8 mouse cellular contexts compared by ENCODE assay signal in the genomic region with DNA sequence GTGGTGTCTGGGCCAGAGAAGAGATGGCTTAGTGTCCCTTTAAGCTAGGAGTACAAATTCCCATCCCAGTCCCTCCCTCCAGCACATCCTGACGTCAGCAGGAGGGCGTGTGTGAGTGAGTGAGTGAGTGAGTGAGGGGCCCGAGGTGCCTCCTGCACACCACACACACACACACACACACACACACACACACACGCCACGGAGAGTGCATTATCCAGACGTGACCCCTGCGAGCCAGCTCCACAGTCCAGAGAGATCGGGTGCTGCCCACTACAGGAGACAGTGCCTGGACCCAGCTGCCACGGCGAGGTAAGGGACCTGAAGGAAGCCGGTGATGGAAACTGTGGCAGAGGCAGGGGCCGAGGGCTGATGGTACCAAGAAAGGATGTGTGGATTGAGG. TPM values are rescaled to one million over a fixed set of nuclear protein-coding genes. Genes with fewer than 3 reads are reported as not detected.
A peak's percentile ranks its signal among the peaks of the same experiment; 100 is the strongest.
DNase-seq lines count a peak whose midpoint lies in the region; ATAC-seq lines count a peak whose summit lies in the region.

TSS of gene Csdc2 (plus strand) at position 81 of the 400 bp plus-strand sequence.

- peak within 1 kb of the TSS; percentile 35 for H3K4me3 ChIP-seq in megakaryocyte, embryonic 14.5 days (replicated peaks)
- peak within 1 kb of the TSS; percentile 51 for H3K4me3 ChIP-seq in embryonic facial prominence, embryonic 13.5 days

- intact Hi-C loops in heart, postnatal 25 days (cut with DNase I), result no loop called here

- H3K4me2 ChIP-seq in embryonic facial prominence, embryonic 13.5 days, result peak within 1 kb of the TSS; percentile 71

- no peaks in the 10 kb centered on the region for H3K9me3 ChIP-seq in megakaryocyte, embryonic 14.5 days
- H3K9me3 ChIP-seq in embryonic facial prominence, embryonic 13.5 days, result no peaks in the 10 kb centered on the region

- H3K9ac ChIP-seq in embryonic facial prominence, embryonic 13.5 days, result peak within 1 kb of the TSS; percentile 67

- DNase-seq in heart, postnatal 25 days (ENCODE audit: low spot score), result peak; percentile 42
- DNase-seq in layer of hippocampus, adult 9-11 months, result peak; percentile 47
- peak; percentile 48 for DNase-seq in lung, postnatal 14 days
- peak; percentile 53 to 65 for DNase-seq in right cerebral cortex, postnatal 36 days (ENCODE audit: low spot score in 2 of 2)
- no peak for DNase-seq in natural killer cell, adult 2 months (ENCODE audit: low spot score in 2 of 2)

- no peak for ATAC-seq in megakaryocyte, adult 5-6 weeks (ENCODE audit: poor library complexity, severe bottlenecking)
- peak; percentile 59; the same call in 1 of the 2 replicates for ATAC-seq in embryonic facial prominence, embryonic 13.5 days (ENCODE audit: insufficient number of reproducible peaks, insufficient read depth, low FRiP score, low TSS enrichment, low read depth)

- H3K36me3 ChIP-seq in megakaryocyte, embryonic 14.5 days (replicated peaks; ENCODE audit: low read length), result no peaks in the 10 kb centered on the region
- H3K36me3 ChIP-seq in embryonic facial prominence, embryonic 13.5 days, result no peaks in the 10 kb centered on the region

- peaks cover 68% of the 10 kb centered on the region for H3K4me1 ChIP-seq in megakaryocyte, embryonic 14.5 days
- H3K4me1 ChIP-seq in embryonic facial prominence, embryonic 13.5 days, result peaks cover 21% of the 10 kb centered on the region

- H3K27ac ChIP-seq in embryonic facial prominence, embryonic 13.5 days, result peak within 1 kb of the TSS; percentile 2; the same call in 1 of the 2 replicates

- H3K27me3 ChIP-seq in megakaryocyte, embryonic 14.5 days (replicated peaks), result peaks cover 18% of the 10 kb centered on the region
- peaks cover 4% of the 10 kb centered on the region; the same call in 1 of the 2 replicates for H3K27me3 ChIP-seq in embryonic facial prominence, embryonic 13.5 days

- WGBS in embryonic facial prominence, embryonic 13.5 days, result 1% methylated on average over 12 of the region's 12 CpGs

RNA-seq across cellular contexts. Expression of gene Csdc2, which starts in this region (rescaled TPM):
- polyA plus RNA-seq in megakaryocyte, embryonic 14.5 days (2012; ENCODE audit: insufficient read depth, low replicate concordance), result not detected in 2 replicates
- not detected in 2 replicates for total RNA-seq in megakaryocyte, adult 5-6 weeks (2015)
- total RNA-seq in megakaryocyte, adult 5-6 weeks (2017), result not detected in 2 replicates
- 10.9 and 11.4 TPM in 2 replicates for polyA plus RNA-seq in embryonic facial prominence, embryonic 13.5 days (2015; fragmentation: Nextera tagmentation; extraction: Ambion mirVana)
- total RNA-seq in heart, postnatal 25 days (2021), result 10 to 100 TPM; 73.5 to 87.5 TPM

Comparison
In these comparisons a context has a peak if more than half of its experiments do, and no peak if none do; other contexts are left out.
1. RNA of gene Csdc2 (total RNA-seq): 73.5 to 87.5 TPM in heart, postnatal 25 days; not detected in megakaryocyte, adult 5-6 weeks; every median in the first group is over 10 times any median in the second.
2. RNA of gene Csdc2 (polyA plus RNA-seq): 10.9 to 11.4 TPM in embryonic facial prominence, embryonic 13.5 days; not detected in megakaryocyte, embryonic 14.5 days; every median in the first group is over 10 times any median in the second.
3. DNase-seq: peak in heart, postnatal 25 days (single experiment), layer of hippocampus, adult 9-11 months (single experiment), lung, postnatal 14 days (single experiment) and right cerebral cortex, postnatal 36 days (2 of 2); none in natural killer cell, adult 2 months (0 of 2).